Mouse (Mus musculus): ENCODE results near the gene Vmn1r233.

Gene Vmn1r233

DNA sequence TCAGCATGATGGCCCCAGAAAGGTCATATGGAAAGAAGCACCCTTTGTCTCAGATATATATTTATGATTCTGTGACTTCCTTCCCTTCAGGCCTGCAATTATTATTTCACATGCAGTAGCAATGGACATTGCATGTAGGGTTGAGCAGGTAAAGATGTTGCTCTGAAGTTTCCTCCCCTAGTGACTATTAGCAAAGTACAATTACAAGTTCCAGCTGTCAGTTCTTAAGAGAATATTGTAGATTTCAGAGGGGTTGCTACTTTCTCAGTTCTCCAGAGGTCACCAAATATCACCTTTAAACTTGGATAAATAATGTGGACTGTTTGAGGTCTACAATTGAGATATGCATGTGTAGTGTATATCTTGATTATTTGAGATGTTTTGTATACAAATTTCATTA, at the start of gene Vmn1r233:
Vmn1r233 (minus strand) TSS at position 101 of the 400 bp plus-strand sequence.
- DNase-seq (ENCODE audit: low spot score): no peak

DNA sequence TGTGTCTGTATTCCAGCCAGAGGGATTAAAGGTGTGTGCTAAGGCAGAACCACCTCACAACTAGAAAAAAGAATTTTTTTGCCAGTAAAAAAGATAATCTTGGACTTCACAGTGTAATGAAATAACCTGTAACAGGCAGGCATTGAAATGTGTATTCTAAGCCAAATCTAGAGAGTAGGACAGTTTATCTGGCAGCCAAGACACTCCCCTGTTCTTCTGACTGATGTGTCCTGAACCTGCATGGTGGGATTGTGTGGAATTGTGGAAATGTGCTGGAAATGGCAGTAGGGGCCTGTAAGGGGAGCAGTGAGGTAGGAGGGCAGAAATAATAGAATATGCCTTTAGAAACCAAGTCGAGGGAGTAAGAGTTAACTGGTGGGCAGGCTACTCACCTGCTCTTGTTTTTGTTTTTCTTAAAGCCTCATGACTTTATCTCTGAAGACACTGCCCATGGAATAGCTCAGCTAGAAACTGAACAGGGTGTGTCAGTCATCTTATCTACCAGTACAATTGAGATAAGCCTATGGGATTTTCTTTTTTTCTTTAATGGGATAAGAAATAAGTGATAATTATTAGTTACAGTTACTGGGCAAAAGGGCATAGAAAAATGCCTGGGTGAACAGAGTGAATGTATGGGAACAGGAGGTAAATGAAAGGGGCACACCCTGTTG, 22.3 kb upstream of the Vmn1r233 start:
- no peak for DNase-seq (ENCODE audit: low spot score)

DNA sequence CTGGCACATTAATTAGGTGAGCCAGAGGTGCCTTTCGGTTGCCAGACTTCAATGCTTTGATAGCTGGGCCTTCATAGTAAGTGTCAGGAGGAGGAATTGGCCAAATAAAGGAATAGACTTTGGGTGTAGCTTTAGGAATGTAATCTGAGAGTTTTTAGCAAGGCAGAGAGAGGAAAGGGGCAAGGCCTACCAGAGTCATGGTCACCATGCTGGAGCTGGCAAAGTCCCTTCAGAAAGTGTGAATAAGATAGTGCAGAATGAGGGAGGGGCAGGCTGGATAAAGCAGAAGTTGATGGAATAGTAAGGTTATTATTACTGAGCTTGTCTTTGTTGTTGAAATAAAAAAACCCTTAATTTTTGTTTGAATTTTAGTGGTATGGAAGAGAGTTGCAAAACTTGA, 13.5 kb upstream of the Vmn1r233 start:
- no peak for DNase-seq (ENCODE audit: low spot score)

DNA sequence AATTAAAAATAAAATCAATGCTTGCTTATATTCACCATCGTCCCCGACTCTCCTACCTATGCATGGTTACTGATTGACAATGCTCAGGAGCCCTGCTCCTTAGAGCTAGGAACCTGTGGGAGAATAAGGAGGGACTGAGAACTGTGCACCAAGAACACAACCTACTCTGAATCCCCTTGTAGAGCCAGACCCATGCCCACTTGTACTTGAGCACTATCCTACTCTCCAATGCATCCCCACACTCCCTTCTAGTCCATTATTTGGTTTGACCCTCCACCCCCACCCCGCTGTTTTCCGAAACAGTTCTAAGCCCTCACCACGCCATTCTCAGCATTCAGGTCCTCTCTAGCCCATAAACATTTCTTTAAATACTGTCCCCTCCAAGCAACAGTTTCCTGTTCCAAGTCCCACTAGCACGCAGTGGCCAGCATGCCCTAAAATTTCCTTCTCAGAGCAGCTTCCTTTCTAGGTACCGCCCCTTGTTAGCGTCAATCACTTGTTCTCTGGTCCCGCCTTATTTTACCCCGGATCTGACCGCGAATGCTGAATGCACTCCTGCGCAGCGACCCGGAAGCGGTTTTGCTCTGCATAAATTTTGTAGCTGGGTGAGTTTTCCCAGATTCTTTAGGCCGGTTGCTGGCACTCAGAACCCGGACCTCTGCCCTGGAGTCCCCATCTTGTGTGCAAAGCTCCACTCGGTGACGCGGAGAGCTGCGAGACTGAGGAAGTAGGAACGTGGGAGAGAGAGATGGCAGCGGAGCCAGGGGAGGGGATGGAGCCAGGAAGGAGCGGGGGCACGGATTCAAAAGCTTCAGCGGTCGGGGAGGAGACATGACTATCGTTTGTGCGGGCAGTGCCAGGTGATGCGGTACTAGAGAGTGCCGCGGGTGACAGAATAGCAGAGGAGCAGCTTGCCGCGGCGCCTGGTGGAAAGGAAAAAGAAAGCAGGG, 12.4 kb upstream of the Vmn1r233 start, which contains the start of gene Zfp160:
Zfp160 (plus strand) TSS at position 522 of the 950 bp plus-strand sequence.
- DNase-seq (ENCODE audit: low spot score): peak; percentile 74

DNA sequence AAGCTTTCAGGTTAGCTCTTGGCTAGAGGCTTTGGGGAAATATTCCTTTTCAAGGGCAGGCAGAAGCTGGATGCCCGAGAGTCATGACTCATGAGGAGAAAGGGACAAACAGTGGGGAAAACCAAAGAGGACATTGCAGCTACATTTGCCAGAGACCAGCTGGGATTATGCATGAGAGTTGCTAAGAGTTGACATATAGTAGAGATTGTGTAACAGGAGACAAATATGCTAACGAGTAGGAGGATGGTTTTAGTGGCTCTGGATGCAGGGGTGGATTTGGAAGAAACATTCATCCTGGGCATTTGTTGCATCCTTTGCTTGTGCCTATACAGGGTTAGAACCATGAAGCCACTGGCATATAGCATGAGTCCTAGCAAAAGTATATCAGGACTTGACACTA, 2.5 kb downstream of the Vmn1r233 start:
- no peak for DNase-seq (ENCODE audit: low spot score)

DNA sequence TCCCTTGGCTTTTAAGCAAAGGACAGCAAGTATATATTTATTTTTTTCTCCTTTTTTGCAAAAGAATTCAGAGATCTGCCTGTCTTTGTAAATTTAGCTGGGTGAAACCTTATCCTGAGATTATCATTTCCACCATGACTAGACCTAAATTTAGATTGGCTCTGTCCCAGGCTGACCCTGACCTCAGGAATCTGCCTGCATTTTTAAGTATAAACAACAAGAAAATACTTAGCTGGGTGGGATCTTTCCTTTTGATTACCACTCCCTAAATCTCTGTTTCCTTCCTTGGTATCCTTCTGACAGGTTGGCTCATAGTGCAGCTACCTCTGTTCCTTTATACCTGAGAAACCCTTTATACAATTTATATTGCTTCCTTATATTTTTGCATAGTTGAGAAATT, 29.6 kb downstream of the Vmn1r233 start:
- no peak for DNase-seq (ENCODE audit: low spot score)

DNA sequence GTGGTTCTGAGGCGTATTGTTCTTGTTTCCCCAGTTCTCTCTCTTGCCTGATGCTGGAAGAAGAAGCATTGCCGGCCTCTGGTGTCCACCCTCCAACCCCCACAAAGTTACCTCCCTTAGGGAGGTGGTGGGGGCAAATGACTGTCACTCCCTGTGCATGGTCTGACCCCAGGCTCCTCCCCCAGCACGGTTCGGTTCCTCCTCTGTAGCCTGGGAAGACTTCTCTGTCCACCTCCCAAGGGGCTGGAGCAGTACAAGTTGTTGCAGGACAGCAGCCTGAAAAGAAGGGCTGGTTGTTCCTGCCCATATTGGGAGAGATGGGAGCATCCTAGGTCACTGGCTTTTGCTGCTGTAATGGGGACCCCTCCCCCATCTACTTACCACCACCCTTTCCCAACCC, 30.8 kb downstream of the Vmn1r233 start:
- no peak for DNase-seq (ENCODE audit: low spot score)

DNA sequence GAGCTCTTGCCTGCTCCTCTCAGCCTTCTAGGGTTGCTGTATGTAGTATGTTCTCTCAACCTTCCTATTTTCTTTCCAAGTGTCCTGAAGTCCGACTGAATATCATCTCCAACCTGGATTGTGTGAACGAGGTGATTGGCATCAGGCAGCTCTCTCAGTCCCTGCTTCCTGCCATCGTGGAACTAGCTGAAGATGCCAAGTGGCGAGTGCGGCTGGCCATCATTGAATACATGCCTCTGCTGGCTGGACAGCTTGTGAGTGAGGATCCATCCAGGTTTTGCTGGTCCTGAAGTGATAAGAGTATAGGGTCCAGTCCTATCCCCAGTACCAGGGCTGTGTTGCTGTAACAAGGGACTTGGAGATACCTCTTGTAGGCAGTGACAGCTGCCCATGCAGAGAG, 35.9 kb downstream of the Vmn1r233 start:
- DNase-seq (ENCODE audit: low spot score): no peak

DNA sequence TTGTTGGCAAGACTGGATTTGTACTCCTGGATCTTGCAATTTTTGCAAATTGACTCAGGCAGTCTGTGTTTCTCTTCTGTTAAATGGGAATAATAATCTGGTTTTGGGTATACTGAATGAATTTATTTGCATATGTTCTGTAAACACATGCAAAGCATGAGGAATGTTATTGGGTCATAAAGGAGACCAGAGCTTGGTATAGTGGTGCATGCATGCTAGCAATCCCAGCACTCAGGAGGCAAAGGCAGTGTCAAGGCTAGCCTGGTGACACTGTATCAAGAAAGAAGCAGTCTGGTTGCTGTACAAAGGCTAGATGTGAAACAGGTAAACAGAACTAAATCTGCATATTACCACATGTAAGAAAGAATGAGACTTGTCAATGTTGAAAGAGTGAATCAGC, 49.6 kb downstream of the Vmn1r233 start:
- no peak for DNase-seq (ENCODE audit: low spot score)

DNA sequence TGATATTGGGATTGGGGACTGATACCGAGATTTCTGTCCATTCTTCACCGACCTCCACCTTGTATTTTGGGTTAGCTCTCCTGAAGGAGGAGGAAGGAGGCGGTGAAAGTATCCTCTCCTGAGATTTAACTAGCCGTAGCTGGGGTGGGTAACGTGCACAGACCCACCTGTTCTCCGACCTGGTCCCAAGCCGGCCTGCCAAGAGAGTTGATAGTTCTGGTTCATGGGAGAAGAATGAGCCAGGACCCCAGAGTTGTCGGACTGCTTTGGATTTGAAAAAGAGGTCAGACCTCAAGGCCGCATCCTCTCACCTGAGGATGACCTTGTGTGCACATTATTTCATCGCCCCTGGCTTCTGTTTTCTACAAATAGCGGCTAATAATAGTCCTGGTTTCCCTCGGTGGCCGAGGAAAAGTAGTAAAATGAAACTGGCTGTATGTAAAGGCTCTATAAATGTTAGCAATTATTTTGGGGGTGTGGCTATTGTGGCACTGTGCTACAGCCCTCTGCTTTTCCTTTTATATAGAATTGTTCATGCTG, 50.2 kb downstream of the Vmn1r233 start:
- DNase-seq (ENCODE audit: low spot score): no peak

DNA sequence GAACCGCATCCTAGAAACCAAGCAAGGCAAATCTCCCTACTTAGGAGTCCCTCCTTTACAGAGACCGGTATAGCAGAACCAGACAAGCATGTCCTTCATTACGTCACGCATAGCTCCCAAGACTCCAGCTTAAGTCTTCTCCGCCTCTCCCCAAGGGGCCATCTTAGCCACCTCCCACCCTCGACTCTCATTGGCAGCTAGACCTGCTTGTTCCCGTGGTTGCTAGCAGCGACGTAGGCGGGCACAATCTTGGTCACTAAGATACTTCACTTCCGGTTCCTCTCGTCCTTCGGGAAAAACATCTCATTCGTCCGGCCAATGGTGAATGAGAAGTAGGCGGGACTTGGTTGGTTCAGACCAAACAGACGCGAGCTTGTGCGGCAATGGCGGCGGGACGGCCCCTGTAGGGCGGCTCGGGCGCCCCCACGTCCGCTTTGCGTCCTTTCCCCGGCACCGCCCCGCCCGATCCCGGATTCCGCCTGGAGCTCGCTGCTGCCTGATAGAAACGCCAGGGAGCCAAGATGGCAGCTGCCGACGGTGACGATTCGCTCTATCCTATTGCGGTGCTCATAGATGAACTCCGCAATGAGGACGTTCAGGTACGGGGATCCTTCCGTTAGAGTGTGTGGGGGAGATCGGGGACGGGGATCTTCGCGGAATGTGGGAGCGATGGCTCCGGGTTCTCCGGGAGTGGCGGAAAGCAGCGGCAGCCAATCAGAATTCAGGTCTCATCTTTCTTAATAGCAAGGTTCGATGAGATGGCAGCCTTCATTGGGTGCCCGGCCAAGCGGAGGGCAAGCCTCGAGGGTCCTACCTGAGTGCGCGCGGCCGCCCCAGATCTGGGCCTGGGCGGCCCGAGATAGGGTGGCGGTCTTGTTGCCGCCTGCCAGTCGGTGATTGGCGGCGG, 51.0 kb downstream of the Vmn1r233 start, which contains the start of gene Ppp2r1a:
Ppp2r1a (plus strand) TSS at position 327 of the 907 bp plus-strand sequence.
- peak; percentile 100 for DNase-seq (ENCODE audit: low spot score)

DNA sequence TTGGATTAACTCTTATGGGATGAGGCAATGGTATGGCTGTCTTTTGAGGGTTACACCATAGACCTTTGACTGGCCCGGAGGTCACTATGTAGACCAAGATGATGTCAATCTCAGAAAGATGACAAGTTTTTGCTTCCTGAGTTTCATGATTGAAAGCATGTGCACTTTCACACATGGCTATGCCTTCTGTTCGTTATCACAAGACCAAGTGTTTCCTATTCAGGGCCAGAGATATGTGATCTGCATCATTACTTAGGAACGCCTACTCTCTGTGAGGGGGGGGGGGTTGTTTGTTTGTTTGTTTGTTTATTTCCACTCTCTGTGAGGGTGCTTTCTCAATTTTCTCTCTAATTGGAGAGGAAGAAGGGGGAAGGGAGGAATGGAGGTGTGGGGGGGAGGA, 52.0 kb downstream of the Vmn1r233 start:
- DNase-seq (ENCODE audit: low spot score): no peak

Data from layer of hippocampus, adult 9-10 months (tissue).